Mouse (Mus musculus) liver, adult 2 months (tissue): ENCODE results near the gene Wnt2.

ENCODE experiments used
- CTCF ChIP-seq: fragments of 200-500 bp; IDR thresholded peaks from 2 replicates; pipeline ENCODE4 v1.5.1; 2011; ENCODE audit warnings: low read depth, low read length, control low read depth
- POLR2A ChIP-seq: fragments of 200-500 bp; IDR thresholded peaks from 2 replicates; pipeline ENCODE4 v1.6.1; 2011; ENCODE audit warnings: low read length, control low read depth; ENCODE audit not compliant: insufficient read depth; ENCODE audit errors: extremely low read depth

DNA sequence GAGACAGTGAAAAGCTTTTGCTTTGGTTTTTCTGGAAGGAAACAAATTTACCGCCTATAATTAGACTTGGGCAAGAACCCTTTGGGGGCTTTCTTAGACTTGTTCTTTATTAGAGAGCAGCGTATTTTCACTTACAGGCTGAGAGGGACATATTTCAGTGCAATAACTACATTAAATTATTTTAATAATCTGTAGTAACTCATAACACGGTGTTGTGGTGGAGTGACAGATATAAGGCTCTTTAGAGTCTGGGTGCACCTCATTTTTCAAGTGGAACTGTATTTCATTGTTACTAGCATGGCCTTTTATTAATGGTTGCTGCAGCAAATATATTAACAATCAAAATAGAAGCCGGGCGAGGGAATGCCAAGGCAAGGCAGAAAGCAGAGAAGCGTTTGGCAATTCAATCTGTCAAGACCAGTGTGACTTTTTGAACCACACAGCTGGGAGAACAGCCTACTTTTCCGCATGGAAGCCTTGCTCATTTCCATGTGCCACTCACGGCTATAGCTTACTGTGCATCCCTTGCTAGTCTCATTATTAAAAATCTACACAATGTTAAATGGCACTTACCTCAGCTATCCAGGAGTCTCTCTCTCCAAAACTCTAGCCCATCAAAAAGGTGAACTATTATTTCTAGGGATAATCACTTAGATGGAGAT lies 6.1 kb downstream of the Wnt2 start:
- TF ChIP-seq CTCF (no peak), POLR2A (no peak)
